Mouse (Mus musculus) mouse trophoblast stem cell (cell line): ENCODE measurements around the gene Atcay.
"Not testable (repeated sequence)": the region's sequence is repeated elsewhere in the genome, so short reads cannot be mapped to it uniquely, and the experiment has no call there.

Source experiments
- in situ Hi-C, 2 experiments: fragments of 300-500 bp; cut with MseI, MboI; formaldehyde crosslinking; loops; 2 replicates in 1 of 2; 3 replicates in 1 of 2; pipeline ENCODE4 v1.15.1; 2025

Atcay gene

GRCm38 (mm10) chr10:81200605-81201287 is 29.9 kb downstream of the Atcay start:
- in situ Hi-C loops: no loop called here

GRCm38 (mm10) chr10:81200141-81200540 is 30.5 kb downstream of the Atcay start:
- in situ Hi-C loops: no loop called here

GRCm38 (mm10) chr10:81198990-81199389 is 31.6 kb downstream of the Atcay start:
- in situ Hi-C loops: no loop called here

- in situ Hi-C loops: no loop called here
These were observed 32.4 kb downstream of the Atcay start for GRCm38 (mm10) chr10:81198230-81198629.

GRCm38 (mm10) chr10:81197305-81197704 is 33.3 kb downstream of the Atcay start:
- in situ Hi-C loops: no loop called here

GRCm38 (mm10) chr10:81196470-81197065 is 34.1 kb downstream of the Atcay start:
- in situ Hi-C loops: no loop called here

GRCm38 (mm10) chr10:81195300-81195699 is 35.3 kb downstream of the Atcay start:
- in situ Hi-C loops: no loop called here

GRCm38 (mm10) chr10:81193991-81194774 is 36.5 kb downstream of the Atcay start:
- in situ Hi-C loops: no loop called here

- in situ Hi-C loops: no loop called here
These were observed 37.6 kb downstream of the Atcay start for GRCm38 (mm10) chr10:81192968-81193501.

- in situ Hi-C loops: no loop called here
These were observed 38.2 kb downstream of the Atcay start for GRCm38 (mm10) chr10:81192270-81192967.

- in situ Hi-C loops: no loop called here
These were observed 39.2 kb downstream of the Atcay start for GRCm38 (mm10) chr10:81191342-81191982.

- in situ Hi-C loops: no loop called here
These were observed 39.7 kb downstream of the Atcay start for GRCm38 (mm10) chr10:81190912-81191321.

- in situ Hi-C loops: no loop called here
These were observed 40.3 kb downstream of the Atcay start for GRCm38 (mm10) chr10:81190236-81190911.

- in situ Hi-C loops: no loop called here
These were observed 40.8 kb downstream of the Atcay start for GRCm38 (mm10) chr10:81189821-81190220.

- in situ Hi-C loops: no loop called here
These were observed 43.5 kb downstream of the Atcay start for GRCm38 (mm10) chr10:81187161-81187560.

- in situ Hi-C loops: no loop called here
These were observed 45.9 kb downstream of the Atcay start for GRCm38 (mm10) chr10:81184765-81185164.

GRCm38 (mm10) chr10:81183805-81184204 is 46.8 kb downstream of the Atcay start, which contains the start of gene 4930442H23Rik:
TSS of gene 4930442H23Rik (minus strand) at chr10:81183849.
- in situ Hi-C loops: no loop called here

- in situ Hi-C loops: no loop called here
These were observed 48.0 kb downstream of the Atcay start, which contains the start of gene Dapk3 for GRCm38 (mm10) chr10:81182336-81183333. TSS of gene Dapk3 (plus strand) at chr10:81183005.

GRCm38 (mm10) chr10:81181860-81182259 is 48.8 kb downstream of the Atcay start:
- in situ Hi-C loops: not testable (repeated sequence)
